Mouse (Mus musculus) ovary, postnatal 36 days (tissue): ENCODE results near the gene Gm10663.

ENCODE experiments used
- DNase-seq: peaks from one replicate; pipeline ENCODE4 v3.0.0; 2022; ENCODE audit warnings: low spot score, mixed read lengths

Gm10663 gene

DNA sequence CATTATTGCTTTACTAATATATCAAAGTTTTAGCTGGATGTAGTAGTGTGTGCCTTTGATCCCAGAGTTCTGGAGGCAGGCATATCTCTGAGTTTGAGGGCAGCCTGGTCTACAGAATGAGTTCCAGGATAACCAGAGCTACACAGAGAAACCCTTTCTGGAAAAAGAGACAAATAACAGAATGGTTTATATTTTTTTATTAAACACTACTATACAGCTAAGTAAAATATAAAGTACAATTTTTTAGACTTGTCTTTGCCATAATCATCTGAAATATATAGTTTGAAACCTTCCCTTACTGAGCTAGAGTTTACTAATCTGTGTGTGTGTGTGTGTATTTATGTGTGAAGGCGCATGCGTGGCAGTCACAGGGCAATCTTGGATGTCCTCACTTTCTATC is at the start of gene Gm10663:
Gene Gm10663, plus strand, starts transcription at position 301 of the 400 bp plus-strand sequence.
- DNase-seq, result no peak

DNA sequence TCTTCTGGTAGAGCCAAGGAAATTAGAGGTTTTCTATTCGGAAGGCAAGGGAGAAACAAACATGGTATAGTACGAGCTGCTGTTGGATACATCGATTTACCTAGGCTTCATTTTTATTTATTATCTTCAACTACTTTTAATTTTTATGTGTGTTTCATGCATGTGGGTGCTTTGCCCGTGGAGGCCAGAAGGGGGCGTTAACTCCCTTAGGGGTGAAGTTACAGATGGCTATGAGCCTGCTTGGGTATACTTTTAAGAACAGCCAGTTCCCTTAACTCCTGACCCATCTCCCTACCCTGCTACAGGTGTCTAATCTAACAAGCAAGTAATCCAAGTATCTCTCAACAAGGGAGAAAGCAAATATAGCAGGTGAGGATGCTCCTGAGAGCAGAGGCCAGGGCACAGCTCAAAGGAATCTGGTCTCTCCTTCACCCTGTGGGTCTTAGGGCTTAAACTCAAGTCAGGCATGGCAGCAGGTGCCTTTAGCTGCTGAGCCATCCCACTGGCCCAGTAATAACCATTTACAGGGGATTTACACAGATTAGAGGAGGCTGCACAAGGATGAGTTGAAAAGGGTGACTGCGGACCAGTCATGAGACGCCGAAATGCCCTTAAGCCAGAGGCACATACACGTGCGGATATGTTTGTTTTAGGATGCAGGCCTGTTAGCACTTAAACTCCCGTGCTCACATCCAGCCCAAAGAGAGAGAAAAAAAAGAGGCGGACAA is 45.7 kb upstream of the Gm10663 start:
- DNase-seq, result no peak

DNA sequence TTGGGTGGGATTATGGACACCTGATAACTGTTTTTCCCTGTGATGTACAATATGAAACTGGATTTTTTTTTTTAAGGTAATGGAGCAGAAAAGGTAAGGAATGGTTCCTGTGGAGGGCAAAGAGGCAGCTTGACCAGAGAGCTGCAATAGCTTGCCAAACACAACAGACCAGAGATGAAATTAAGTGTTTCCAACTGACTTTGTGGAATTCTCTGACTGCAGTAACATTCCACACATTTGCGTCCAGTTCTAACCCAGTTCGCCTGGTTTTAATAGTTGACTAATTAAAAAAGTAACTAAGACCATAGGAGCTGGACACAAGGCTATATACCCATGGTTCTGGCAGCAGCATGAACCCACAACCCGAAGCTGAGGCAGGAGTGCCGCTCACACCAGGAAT is 45.1 kb upstream of the Gm10663 start:
- DNase-seq, result no peak

DNA sequence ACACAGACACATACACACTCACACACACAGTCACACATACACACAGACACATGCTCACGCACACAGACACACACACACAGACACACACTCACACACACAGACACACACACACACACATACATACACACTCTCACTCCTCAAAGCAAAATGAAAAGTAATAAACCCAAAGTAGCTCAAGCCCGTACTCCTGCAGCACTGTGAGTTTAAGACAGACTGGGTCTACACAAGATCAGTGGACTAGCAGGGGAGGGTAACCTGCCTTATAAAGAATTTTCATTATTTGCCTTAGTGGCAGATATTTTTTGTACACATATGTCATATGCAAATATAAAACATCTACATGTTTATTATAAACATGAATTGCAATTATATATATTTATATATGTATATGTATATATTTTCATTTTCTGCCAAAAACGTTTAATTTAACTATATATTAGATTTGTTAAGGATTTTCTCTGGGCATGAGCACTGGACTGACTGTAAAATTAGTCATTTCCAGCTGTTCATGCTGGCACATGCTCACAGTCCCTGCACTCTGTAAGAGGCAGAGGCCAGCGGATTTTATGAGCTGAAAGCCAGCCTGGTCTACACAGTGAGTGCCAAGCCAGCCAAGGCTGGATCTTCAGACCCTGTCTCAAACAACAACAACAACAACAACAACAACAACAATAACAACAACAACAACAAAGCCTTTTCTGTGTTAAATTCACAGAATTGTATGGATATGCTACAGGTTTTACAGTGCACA is 43.9 kb upstream of the Gm10663 start:
- DNase-seq, result no peak

DNA sequence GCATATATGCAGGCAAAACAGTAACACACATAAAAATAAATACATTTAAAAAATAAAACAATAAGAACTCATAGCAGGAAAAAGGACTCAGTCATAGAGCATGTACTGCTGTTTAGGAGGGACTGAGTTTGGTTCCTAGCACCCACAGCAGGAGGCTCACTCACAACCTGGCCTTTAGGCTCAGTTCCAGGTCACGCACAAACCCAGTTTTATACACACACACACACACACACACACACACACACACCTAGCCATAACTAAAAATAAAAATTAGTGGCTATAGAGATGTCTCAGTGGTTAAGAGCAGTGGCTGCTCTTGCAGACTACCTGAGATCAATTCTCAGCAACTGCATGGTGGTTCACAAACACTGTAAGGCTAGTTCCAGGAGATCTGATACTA is 42.7 kb upstream of the Gm10663 start:
- no peak for DNase-seq

DNA sequence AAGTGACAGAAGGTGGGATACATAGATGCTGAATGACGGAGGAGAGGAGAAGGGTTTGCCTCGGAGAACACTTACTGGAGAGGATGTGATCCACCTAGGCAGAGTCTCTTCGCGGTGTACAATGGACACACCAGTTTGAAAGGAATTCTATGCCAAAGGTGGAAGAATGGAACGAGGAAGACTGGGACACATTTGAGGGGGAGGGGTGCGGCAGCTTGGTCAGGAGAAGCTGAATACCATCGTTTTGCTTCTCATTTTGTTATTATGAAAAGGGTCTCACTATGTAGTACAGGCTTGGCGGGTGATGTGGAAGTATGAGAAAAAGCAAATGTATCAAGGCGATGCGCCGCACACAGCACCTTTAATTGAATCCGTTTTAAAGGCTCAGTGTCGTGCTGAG is 41.8 kb upstream of the Gm10663 start:
- no peak for DNase-seq

DNA sequence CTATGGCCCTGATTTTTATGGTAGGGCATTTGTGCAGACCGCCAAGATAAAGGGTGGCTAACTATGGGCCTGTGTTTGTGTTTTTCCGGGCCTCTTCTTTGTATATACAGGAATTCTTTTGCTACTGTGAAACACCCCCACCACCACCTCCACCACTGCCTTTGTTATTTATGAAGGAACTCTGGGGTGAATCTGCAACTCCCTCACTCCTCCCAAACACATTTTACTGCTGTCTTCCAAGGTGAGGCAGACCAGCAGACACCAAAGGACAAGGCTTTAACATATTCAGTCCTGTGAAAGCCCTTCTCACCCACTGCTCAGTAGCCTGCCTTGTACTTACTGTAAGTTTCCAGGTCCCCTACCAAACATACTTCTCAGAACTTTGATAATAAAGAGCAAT is 40.7 kb upstream of the Gm10663 start:
- no peak for DNase-seq

DNA sequence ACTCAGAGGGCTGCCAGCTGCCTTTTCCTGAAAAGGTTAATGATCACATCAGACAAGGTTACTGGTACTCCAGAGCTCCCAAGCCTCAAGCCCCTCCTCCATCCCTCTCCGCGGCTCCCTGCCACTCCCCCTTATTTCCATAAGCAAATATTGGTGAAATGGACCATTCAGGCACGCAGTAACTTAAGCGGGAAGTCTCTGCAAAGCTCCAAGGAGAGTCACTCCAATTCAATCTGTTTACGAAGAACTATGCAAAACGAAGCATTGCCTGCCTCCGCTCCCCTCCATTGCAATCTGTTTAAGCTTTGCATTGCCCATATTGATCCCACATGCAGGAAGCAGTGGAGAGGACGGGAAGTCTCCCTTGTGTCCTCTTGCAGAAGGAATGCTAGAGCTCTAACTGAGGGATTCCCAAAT is 37.7 kb upstream of the Gm10663 start, which contains the start of gene Apela:
Gene Apela, minus strand, starts transcription at position 220 of the 417 bp plus-strand sequence.
- DNase-seq, result peak; percentile 16

DNA sequence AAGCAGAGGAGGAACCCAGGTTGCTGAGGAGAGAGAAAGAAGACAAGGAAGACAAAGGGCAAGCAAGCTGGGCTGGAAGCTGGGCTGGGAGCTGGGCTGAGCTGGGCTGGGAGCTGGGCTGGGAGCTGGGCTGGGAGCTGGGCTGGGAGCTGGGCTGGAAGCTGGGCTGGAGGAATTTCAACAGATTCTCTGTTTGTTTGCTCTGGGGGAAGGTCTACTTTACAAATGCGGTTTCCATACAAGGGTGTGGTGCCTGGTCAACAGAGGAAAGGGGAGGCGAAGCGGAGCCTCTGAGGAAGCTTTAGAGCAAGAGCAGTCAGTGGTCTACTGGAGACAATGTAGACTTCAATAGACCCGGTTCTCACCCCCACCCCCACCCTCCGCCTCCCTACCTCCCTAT is 28.3 kb upstream of the Gm10663 start:
- no peak for DNase-seq

DNA sequence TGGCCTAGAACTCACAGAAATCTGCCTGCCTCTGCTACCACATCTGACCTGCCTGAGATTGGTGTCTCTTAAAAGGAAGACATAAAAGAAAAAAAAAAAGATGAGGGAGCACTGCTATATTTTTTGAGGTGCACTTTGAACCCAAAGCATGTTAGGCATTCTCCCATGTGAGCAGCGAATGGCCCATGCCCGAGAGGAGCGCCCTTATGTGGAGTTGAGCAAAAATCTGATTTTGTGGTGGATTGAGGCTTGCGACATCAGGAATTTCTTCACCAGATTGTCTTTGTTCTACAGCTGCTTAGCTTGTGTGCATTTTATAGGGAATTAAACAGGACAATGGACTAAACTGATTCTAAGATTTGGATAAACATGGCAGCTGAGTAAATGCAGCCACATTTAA is 27.6 kb upstream of the Gm10663 start:
- no peak for DNase-seq

DNA sequence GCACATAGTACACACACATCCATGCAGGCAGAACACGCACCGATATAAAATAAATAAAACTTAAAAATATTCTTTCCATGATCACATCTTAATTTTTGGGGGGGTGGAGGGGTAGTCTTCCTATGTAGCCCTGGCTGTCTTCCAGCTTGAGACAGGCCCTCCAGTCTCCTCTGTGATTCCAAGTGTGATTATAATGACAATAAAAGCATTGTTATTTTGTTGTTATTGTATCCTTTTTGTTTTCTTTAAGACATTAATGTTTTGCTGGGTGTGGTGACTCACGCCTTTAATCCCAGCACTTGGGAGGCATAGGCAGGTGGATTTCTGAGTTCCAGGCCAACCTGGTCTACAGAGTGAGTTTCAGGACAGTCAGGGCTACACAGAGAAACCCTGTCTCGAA is 27.0 kb upstream of the Gm10663 start:
- DNase-seq, result no peak

DNA sequence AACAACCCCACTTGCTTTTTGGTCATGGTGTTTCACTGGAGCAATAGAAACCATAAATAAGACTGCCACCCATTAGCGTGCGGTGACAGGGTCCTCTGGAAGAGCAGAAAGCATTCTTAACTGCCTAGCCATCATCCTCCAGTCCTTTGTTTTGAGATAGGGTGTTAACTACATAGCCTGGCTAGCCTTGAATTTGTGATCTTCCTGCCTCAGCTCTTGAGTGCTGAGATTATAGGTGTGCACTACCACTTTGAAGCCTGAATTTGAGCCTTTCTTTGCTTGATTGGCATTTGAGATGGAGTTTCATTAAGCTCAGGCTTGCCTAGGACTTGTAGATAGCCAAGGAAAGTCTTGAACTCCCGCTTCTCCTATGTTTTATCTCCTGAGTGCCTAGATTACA is 21.3 kb upstream of the Gm10663 start:
- no peak for DNase-seq

DNA sequence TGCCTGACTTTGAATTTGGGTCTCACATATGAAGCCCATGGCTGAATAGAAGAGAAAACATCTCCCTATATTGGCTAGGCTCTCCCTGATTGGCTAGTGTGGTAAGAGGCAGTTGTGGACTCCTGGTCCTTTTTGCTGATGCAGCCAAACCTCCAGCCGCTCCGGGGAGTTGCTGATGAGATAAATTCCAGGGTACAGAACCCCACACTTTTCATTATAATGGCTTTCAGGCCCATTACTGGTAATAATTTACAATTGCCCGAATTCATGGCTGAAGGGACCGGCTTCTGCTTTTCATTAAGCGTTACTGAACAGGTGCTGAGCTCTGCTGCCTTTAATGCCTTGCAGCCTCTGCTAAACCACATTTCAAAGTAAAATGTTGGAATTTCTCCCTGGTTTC is 20.9 kb upstream of the Gm10663 start:
- DNase-seq, result no peak

DNA sequence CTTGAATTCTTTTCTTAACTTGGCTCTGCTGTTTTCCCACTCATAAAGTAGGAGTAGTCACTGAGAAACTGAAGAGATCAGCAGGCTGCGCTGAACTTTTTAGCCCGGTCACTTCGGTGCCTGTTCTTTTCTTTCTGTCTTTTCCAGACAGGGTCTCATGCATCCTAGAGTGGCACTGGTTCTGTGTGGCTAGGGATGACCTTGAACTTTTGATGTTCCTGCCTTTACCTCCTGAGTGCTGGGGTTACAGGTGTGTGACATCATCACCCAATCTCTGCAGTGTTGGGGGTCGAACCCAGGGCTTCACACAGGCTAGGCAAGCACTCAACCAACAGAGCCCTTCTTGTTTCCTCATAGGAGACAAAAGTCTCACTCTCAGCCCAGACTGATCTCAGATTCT is 18.1 kb upstream of the Gm10663 start:
- DNase-seq, result no peak

DNA sequence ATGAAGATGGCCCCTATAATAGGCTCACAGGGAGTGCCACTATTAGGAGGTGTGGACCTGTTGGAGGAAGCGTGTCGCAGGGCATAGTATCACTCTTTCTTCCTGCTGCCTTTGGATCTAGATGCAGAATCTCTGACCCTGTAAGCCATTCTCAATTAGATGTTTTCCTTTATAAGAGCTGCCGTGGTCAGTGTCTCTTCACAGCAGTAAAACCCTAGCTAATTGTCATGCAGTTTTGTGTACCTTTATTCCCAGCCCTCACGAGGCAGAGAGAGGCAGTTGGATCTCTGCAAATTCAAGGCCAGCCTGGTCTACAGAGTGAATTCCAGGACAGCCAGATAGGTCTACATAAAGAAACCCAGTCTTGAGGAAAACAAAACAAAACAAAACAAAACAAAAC is 12.6 kb upstream of the Gm10663 start:
- no peak for DNase-seq

DNA sequence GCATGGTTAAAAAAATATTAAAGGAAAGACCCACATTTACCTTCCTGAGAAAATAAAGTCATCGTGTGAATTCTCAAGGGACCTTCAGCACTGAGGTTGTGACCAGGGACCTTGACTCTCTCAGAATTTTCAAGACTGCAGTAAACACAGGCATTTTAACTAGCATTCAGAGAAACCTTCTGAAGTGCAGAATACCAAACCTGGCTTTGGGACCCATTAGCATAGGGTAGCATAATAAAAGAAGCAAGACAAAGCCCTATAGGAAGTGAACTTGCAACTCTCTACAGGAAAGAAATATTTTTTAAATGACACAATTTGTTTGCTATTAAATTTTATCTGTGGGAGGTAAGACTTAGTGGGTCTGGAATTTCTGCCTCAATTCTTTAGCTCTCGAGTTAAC is 10.8 kb upstream of the Gm10663 start:
- no peak for DNase-seq

DNA sequence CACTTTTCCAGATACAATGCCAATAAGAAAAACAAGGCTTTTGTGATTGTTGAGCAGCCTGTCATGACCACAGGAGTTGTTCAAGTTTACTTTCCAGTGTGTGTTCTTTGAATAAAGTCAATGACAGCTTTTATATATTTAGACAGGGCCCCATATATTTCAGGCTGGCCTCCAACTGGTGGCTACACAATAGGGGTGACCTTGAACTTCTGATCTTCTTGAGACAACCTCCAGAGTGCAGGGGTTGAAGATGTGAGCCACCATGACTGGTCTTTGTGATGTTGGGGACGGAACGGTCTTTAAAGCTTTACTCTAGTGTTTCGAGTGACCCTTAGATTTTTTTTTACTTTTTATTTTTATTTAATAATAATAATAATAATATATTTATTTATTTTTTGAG is 9.2 kb upstream of the Gm10663 start:
- no peak for DNase-seq

DNA sequence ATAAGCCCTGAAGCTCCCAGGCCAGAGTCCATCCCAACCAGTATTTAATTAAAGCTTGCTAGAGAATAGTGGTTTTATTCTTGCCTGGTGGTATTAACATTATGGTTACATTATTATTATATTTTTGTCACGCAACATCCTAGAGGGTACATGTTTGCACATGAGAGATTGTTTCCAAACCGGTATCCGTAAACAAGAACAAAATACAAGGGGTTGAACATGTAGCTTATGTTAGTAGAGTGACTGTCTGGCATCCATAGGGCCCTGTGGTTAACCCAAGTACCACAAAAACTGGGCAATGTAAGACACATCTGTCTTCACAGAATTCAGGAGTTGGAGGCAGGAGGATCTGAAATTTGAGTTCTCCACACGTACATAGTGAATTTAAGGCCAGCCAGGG is 7.8 kb upstream of the Gm10663 start:
- DNase-seq, result no peak

DNA sequence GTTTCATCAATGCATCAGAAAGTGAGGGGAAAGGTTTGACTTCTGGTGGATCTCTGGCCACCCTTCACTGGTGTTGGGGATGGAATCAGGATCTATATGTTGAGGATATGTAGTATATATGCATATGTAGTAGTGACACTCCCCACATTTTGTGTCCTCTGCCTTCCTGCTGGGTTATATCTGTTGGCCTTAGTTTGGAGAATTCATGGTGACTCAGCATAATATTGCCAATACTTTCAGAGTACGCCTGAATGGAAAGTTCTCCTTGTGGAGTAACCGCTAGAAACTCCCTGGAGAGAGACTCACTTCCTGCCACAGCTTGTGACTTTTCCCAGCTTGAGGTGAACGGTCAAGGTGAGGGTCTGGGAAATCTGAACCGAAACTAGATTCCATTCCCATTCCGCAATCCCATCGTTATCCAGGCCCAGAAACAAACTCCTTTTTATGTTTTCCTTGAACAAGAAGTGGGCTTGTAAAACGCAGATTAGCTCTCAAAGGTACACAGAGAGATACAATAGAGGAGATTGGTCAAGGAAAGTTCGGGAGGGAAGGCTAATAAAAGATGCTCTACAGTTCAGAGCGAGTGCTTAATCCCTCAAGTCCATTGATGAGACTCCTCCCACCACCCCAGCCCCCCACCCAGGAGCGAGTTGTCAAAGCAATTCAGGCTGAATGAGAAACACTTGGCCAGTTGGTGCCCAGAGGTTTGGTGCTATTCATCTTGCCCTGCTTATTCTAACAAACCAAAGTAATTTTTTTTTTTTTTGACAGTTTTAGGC is 7.0 kb upstream of the Gm10663 start:
- no peak for DNase-seq

DNA sequence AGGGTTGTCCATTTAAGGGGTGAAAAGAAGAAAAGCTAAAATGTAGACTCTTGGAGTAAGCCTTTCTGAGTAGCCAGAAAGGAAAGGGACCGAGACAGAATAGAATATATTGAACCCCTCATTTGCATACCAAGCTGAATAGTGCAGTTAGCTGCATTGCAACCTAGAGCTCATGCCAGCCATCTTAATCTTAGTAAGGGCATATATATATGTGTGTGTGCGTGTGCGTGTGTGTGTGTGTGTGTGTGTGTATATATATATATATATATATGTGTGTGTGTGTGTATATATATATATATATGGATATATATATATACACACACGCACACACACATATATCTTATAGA is 6.4 kb upstream of the Gm10663 start:
- DNase-seq, result no peak

DNA sequence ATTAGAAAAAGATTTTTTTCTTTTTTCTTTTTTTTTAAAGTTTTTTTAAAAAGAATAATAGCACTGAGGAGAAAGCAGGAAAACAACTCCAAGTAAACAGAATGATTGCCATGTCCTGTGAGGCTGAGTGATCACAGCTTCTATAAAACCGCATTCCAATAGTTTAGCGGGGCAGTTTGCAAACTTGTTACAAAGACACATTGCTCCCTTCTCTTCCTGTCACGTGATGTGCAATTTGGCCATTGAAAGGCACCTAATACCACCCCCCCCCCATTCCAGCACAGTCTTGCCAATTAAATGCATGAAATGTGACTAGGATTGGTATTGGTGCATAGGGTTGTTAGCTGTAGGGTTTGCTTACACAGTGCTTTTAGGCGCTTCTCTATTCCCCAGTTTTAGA is 3.8 kb upstream of the Gm10663 start:
- DNase-seq, result no peak

DNA sequence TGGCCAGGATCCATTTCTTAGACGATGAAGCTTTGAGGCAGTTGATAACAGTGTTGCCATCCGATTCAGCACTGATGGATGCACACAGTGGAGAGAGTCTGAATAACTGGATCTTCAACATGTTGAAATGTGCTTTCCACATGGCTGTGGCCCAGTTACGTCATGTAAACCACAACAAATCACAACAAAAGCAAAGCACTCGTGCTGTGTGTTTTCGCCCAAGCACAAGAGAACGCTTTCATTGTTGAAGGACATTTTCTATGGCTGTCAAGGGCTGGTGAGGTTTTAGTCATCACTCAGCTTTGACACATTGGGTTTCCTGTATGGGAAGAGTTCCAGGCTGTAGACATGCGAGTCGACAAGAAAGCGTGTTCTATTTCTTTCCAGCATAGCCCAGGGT is 5.9 kb downstream of the Gm10663 start:
- DNase-seq, result no peak

DNA sequence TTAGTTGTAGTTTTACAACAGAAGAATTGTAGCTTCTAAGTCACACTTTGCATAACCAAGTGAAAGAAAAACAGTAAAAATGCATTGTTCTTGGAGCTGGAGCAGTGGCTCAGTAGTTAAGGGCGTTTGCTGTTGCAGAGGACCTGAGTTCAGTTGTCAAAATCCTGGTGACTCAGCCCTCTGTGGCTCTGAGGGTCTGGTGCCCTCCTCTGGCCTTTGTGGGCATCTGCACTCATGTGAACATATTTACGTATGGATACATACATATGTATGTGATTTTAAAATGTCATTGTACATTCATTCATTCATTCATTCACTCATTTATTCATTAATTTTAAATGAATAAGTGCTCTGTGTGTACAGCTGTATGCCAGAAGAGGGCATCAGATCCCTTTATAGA is 10.8 kb downstream of the Gm10663 start:
- no peak for DNase-seq
